16 mouse cellular contexts compared by ENCODE assay signal in genomic region chr15:77066233-77066632, GRCm38 (mm10). TPM values are rescaled to one million over a fixed set of nuclear protein-coding genes. Genes with fewer than 3 reads are reported as not detected.
"Had no signal": no experiment of that assay in that cellular context is flagged by ENCODE, and none has a peak within 500 bp of the region (broad histone marks: within the 10 kb centered on the region; RNA-seq: fewer than 3 reads in every experiment).

No protein-coding gene starts in this region.

- H3K27ac ChIP-seq: kidney, postnatal 0 days; limb, embryonic 12.5 days; liver, embryonic 13.5 days; lung, embryonic 15.5 days; midbrain, embryonic 12.5 days had no signal

- H3K9ac ChIP-seq: limb, embryonic 12.5 days; liver, embryonic 13.5 days; liver, postnatal 0 days; lung, embryonic 15.5 days; midbrain, embryonic 12.5 days had no signal

- H3K4me3 ChIP-seq: limb, embryonic 12.5 days; liver, embryonic 13.5 days; lung, embryonic 15.5 days; midbrain, embryonic 12.5 days had no signal

- ATAC-seq: midbrain, embryonic 16.5 days had no signal

- DNase-seq: kidney, adult 11 months; kidney, adult 9 months; kidney, postnatal 36 days; liver; liver, embryonic 13.5 days; liver, postnatal 0 days; lung, postnatal 14 days; thymus, adult 18-20 months; thymus, postnatal 14 days had no signal

- H3K9me3 ChIP-seq: limb, embryonic 12.5 days; liver, embryonic 13.5 days; lung, embryonic 15.5 days; midbrain, embryonic 12.5 days had no signal

- H3K27me3 ChIP-seq: limb, embryonic 12.5 days; lung, embryonic 15.5 days; midbrain, embryonic 12.5 days had no signal

- H3K36me3 ChIP-seq: limb, embryonic 12.5 days; liver, embryonic 13.5 days; lung, embryonic 15.5 days; midbrain, embryonic 12.5 days had no signal

- H3K4me1 ChIP-seq: lung, embryonic 15.5 days had no signal

- H3K4me2 ChIP-seq: limb, embryonic 12.5 days; liver, embryonic 13.5 days; lung, embryonic 15.5 days; midbrain, embryonic 12.5 days had no signal

RNA-seq across cellular contexts. Expression of gene Mb, which starts 15.8 kb away (rescaled TPM):
- total RNA-seq: megakaryocyte-erythroid progenitor cell, adult 5-6 weeks had no signal
- polyA plus RNA-seq: midbrain, embryonic 12.5 days; small intestine, adult 2 months had no signal

RNA-seq across cellular contexts. Expression of gene Apol6, which starts 21.7 kb away (rescaled TPM):
- total RNA-seq: megakaryocyte-erythroid progenitor cell, adult 5-6 weeks had no signal
- polyA plus RNA-seq: limb, embryonic 12.5 days; liver, postnatal 0 days; lung, embryonic 15.5 days; midbrain, embryonic 12.5 days; midbrain, embryonic 16.5 days had no signal
